Mouse (Mus musculus): ENCODE measurements around the gene Bmyc.
"Not testable (repeated sequence)": the region's sequence is repeated elsewhere in the genome, so short reads cannot be mapped to it uniquely, and the experiment has no call there.

Bmyc gene

GRCm38 (mm10) chr2:25717222-25717621 is 10.7 kb downstream of the Bmyc start:
- no peak for DNase-seq (ENCODE audit: low spot score in 2 of 2)

GRCm38 (mm10) chr2:25733199-25733930 is 26.8 kb downstream of the Bmyc start:
- no peak for DNase-seq (ENCODE audit: low spot score in 2 of 2)

- DNase-seq (ENCODE audit: low spot score in 2 of 2): not testable (repeated sequence)
Measured at GRCm38 (mm10) chr2:25736709-25737108, 30.2 kb downstream of the Bmyc start, which contains the start of gene Obp2b. Gene Obp2b, plus strand, starts transcription at chr2:25737009.

GRCm38 (mm10) chr2:25741671-25742070 is 35.1 kb downstream of the Bmyc start:
- no peak for DNase-seq (ENCODE audit: low spot score in 2 of 2)

GRCm38 (mm10) chr2:25754201-25754600 is 47.7 kb downstream of the Bmyc start:
- no peak for DNase-seq (ENCODE audit: low spot score in 2 of 2)
